Mouse (Mus musculus): Measurements from ENCODE around the gene Sh3bgrl2.

Gene Sh3bgrl2

DNA sequence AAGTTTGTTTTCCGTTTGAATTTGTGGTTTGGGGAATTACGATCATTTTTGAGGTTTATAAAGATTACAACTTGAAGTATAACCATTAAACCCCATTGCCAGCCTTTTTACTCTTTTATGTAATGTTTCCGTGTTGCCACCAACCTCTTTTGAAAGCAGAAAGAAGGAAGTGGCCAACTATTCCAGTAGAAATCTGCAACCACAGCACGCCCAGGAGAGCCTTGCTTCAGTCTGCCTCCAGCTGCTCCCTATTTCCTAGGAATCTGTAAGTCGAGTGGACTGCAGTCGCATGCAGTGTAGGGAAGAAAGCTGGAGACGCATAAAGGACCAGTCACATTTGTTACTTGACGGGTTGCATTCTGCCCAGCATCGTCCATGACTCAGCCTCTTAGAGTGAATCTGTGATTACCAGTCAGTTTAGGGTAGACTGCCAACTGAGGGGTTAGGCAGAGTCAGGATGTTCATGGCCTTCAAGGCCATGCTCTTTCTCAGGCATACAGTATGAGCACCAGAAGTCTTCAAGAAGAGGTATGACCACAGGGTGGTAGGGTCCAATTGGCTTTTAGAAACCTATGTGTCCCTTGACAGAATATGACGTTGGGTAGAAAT is 43.8 kb downstream of the Sh3bgrl2 start:
- no peak for DNase-seq (ENCODE audit: low read depth)

DNA sequence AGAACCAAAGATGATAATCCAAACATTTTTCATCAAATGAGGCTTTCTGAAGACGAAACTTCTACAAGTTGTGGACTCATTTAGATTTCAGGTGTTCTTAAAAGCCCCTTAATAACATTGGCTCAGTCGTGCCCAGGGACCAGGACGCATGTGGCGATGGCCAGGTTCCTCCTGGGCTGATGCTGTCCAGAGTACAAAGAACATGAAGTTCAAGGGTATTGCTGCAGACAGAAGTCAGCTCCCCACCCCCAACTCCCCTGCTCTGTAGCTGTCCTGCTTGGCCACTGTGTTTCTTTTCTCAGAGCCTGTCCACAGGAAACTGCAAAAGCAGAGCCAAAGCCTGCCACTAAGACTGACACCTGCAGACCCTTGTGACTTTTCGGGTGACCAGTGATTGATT is 45.7 kb downstream of the Sh3bgrl2 start:
- no peak for DNase-seq (ENCODE audit: low read depth)

DNA sequence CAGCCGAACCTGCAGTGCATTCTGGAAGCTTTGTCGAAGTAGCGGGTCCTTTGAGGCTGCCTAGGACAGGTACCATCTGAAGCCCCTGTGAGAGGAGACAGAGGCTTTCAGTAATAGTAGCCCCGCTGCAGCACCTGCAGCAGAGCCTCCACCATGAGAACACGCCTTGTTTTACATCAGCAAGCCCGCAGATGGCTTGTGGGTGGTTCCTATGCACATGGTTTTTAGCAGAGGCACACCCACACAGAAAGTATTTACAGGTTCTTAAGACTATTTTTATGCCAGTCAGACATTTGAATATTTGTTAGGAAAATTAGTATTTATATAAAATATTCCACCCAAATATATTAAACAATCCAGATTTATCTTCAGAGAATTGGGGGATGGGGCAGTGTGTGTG is 48.0 kb downstream of the Sh3bgrl2 start:
- DNase-seq (ENCODE audit: low read depth), result no peak

DNA sequence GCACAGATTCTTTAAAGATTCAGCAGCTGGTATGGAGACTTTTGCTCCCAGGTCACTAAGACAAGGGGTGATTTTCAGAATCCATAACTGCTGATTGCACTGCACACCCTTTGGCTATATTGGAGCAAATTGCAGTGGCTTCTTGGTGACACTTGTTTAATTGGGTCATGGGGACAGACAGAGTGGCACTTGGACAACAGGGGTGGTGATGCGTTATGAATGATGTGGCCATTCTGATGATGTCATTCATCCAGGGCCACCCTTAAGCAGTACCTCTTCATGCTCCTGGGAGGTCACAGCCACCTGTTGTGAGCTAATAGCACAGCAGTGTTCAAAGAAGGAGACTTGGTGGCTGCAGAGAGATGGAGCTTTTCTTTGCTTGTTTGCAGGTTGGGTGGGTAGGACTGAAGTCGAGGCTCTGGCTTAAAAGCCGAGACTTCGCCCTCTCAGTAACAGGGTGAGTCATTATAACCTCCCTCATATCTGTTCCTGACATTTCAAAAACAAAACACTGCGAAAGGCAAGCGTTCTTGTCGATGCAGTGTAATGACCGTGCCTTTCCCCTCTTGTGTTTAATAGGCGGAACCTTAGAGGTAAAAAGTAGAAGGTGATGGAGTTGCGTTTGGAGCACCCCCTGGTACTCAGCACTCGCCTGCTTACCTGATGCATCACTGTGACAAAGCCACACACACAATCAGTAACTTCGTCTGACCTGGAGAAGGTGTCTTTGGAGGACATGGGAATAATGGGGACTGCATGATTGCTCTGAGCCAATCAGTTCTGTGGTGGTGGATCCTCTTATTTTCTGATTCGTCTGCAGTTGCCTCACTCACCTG is 48.7 kb downstream of the Sh3bgrl2 start:
- DNase-seq (ENCODE audit: low read depth), result no peak

DNA sequence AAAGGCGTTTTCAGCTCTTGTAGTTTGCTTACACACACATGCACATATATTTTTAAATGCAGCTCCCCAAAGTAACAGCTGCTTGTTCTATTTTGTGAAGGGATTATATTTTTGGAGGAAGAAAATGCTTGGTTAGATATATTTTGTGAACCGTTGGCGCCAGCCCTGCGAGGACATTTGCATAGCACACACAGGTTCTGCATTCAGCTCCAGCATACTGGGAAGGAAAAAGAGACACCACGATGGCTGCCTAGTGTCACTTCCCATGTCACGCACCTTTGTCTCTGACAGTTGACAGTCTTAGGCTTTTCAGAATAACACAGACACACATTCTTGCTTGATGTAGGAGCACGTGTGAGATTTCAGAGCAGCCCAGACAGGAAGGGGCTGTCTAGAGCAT is 49.9 kb downstream of the Sh3bgrl2 start:
- DNase-seq (ENCODE audit: low read depth), result no peak

DNA sequence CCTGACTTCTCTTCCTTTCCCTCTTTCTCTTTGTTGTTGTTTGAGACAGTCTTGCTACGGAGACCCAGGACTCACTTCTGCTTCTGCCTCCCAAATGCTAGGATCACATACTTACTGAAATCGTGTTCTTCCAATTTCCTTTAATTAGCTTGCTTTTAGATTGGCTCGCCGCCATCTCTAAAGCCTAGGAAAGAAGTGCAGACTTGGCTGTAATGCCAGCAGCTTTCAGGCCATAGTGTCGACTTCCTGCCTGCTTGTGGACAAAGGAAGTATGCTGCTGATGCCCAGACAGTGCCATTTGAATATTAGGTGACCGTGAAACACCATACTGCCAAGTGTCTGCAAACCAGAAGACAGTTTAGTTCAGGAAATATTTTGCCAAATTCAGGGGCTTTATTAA is 51.4 kb downstream of the Sh3bgrl2 start:
- DNase-seq (ENCODE audit: low read depth), result no peak

DNA sequence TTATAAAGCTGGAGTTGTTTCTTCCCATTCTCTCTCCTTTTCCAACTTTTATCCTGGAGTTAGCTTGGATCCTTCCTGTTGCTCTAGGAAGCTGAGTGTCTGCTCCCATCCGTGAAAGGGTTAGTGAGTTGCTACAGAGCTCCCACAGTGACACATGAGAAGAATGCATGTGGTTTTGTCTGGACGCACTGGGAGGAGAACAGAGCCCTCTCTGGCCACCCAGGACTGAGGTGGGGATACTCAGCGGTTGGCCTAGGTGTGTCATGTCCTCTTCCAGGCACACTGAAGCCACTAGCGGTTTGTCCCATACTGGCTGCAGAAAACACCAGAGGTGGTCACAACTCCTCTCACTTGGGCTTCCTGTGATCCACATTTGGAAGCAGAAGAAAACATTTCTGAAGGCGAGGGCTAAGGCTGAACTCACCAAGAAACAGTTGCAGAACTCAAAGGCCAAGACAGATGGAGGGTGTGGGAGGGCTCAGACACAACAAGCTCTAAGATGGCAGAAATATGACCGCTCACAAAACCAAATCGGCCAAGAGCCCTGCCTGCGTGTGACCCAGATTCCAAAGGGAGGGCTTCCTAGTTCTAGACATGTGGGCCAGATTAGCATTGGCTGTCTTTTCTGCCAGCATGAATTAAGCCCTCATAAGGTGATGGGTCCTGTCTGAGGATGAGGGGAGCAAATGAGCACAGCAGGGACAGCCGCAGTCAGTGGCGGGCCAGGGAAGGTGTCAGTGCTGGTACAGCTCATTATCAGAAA is 52.3 kb downstream of the Sh3bgrl2 start:
- DNase-seq (ENCODE audit: low read depth), result no peak

DNA sequence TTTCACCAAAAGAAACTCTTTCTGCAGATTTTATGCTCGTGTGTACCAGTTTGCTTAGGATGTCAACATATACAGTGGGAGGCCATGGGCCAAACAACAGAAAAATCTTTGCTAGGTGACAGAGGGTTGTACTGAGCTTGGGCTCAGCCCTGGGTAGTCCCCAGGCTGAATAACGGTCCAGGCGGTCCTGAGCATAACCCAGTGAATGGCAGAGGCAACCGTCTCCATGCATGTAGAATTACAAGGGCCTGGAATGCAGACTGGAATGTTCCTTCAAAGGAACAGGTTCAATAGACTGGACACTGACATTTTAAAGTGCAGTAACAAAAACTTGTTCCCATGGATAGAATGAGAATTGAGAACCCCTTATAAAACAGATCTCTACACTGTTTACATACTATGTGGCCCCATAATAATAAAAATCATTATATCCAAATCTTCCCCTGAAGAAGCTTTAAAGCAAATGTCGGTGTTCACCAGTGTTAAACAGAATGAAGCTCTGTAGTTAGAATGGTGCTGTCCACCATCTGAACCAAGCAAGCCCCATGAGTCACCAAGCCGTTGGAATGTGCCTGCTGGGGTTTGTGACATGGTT is 54.1 kb downstream of the Sh3bgrl2 start:
- DNase-seq (ENCODE audit: low read depth), result no peak

DNA sequence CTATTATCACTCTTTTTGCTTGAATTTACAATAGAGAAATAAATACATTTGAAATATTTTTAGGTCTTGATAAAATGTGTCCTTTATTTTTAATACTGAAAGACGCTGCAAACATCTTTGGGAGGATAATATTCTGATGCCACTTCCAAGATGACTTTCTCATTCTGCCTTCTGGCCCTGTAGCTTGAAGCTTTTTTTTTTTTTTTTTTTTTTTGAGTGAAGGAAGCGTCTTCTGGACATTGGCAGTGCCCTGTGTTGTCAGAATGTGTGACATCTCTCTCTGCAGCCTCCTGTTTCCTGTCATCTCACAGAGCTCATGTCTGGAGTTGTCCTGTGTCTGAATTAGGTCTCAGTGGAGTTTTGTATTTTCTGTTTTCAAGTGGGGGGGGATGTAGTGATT is 55.0 kb downstream of the Sh3bgrl2 start:
- no peak for DNase-seq (ENCODE audit: low read depth)

DNA sequence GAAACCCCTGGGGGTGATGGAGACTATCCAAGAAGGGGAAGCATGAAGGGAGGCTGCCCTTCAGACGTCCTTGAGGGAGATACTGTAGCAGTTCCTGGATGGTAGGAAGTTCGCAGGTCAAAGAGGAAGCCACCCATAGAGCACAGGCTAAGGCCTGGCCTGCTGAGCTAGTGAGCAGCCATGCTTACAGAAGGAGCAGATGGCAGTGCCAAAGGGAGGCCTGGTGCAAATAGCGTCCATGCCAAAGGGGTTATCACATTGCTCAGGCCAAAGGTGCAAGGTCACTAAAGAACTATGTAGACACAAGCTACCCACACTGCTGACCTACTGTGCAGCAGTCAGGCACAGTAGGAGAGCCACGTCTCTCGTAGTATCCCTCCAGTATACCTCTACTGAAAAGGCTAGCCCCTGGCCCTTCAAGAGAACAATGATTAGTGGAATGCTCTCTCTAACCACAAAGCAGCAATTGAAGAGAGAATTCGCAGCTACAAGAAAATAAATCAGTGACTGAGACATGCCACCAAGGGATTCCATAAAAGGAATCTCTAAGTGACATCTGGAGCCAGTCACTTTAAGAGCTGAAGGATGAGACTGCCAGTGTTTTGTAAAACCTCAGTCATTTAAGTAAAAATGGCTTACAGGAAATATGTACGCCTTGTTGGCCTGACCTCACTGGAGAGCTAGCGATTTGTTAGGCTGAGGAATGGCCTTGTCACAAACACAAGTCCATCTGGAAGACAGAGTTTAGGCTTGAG is 57.9 kb downstream of the Sh3bgrl2 start:
- DNase-seq (ENCODE audit: low read depth), result no peak

DNA sequence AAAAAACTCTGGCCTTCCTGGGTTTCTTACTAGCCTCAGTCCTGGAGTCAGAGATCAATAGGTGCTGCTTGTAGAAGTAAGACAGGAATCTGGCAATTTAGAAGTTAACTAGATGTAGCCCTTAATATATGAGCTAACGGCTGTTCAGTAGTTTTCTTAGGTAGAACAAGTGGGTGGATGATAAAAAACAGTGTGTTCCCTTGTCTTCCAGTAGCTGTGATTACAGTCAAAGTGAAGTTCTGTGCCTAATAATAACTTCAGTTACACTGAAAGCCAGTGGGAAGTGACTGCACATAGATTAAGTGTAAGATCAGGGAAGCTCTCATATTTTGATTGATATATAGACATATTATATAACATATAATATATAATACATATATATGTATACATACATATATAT is 60.0 kb downstream of the Sh3bgrl2 start:
- DNase-seq (ENCODE audit: low read depth), result no peak

DNA sequence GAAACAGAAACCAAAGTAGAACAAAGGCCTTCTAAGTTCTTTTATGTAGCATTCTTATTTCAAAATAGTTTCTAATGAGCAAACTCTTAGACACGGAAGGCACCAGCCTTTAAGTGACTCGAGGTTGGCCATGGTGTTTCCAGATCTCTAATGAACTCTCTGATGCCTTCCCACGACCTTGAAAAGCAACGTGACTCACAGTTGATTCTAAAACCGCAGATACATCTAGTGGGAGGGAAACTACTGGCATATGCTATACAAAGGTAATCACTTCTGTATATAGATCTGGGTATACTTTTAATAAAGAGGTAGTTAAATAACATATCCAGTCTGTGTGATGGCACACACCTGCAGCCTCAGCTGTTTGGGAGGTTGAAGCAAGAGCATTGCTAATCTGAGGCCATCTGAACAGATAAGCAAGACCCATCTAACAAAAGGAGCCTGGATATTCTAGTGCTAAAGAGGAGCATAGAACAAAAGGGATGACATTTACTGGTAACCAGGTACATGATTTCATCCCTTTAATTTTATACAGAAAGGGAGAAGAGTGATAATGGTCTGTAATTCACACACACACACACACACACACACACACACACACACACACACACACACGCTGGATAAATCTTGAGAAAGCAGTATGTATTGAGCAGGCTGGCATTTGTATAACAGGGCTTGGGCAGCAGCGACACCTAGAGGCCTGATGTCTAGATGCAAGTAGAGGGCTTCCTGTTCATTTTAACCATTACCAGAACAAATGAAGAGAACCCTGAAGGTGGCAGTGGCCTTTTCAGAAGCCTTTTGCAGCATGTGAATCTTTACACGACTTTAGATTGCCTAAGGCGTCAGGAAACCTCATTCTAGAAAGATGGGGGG is 61.5 kb downstream of the Sh3bgrl2 start:
- DNase-seq (ENCODE audit: low read depth), result peak; percentile 86

DNA sequence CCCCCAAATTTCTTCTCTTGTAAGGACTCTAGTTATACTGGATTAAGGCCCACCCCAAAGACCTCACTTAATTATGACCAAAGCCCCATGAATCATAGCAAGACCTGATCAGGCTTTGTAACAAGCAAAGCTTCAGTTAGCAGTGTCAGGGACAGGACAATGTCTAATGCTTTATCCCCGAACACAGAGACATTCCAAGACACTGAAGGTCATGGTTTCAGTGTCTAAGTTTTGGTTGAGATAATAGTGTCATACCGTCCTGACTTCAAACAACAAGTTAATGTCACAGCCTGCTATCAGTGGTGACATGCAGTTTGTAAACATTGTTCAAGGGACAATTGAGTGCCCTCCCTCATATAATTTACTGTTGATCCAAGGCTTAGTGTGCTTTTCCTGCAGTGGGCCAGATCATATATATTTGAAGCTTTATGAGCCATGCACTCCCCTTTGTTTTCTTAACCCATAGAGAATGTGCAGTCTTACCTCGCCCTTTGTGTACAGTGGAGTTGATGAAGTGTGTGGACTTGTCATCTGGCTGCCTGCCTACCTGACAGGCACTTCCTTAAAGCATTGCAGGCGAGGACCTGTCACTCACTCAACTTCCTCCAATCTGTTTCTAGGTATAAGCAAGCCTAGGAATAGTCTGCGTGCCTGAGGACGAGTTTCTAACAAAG is 67.9 kb downstream of the Sh3bgrl2 start:
- no peak for DNase-seq (ENCODE audit: low read depth)

DNA sequence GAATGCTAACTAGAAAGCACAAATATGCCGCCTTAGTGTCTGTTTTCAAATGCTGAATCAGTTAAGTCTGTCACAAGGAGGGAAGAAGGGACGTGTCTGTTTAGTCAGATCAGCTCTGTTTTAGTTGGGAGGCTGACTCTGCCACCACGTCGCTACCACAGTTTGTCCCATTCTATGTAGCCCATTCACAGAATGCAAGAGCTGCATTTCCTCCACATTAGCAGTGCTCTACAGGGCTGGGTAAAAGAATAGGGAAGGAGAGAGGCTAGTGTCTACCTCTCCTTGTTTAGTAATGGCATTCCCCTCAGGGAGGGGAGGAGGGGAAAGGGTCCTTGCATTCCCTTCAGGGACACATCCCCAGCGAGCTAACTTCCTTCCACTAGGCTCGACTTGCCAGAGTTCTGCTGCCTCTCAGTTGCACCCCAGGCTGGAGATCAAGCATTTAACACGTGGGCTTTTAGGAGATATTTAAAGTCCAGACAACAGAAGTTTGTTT is 68.5 kb downstream of the Sh3bgrl2 start:
- DNase-seq (ENCODE audit: low read depth), result no peak

DNA sequence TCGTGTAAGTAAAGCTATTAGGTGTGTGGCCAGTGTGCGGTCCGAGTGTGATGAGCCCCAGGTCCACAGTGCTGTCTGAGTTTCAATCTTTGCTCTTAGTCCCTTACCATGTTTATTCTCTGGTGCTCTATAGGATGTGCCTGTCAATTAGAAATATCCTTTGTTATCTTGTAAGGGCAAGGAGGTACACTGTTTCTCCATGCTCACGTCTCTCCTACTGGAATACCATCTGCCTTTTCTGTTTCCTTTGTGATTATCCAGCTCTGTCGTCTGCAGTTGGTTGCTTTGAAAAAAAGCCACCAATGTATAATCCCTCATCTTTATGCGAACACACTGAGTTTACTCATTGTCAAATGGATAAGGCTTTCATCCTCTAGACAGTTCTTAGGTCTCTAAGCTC is 75.3 kb downstream of the Sh3bgrl2 start:
- DNase-seq (ENCODE audit: low read depth), result no peak

DNA sequence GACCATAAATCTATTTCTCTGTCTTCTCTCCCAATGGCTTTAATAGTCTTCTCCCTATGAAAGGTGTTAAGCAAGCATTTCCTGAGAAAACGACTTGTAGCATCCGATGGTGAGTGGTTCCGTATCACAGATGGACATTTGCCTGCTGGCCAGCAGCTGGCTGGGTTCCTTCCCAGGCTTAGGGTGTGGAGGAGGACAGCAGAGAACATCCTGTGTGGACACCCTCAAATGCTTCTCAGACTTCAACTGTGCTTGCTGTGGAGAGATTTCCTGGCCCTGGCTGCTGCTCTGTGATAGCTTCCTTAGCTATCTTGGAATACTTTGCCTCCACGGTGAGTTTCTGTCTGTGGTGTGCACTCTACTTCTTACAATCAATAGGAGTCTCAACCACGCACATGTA is 76.1 kb downstream of the Sh3bgrl2 start:
- DNase-seq (ENCODE audit: low read depth), result no peak

DNA sequence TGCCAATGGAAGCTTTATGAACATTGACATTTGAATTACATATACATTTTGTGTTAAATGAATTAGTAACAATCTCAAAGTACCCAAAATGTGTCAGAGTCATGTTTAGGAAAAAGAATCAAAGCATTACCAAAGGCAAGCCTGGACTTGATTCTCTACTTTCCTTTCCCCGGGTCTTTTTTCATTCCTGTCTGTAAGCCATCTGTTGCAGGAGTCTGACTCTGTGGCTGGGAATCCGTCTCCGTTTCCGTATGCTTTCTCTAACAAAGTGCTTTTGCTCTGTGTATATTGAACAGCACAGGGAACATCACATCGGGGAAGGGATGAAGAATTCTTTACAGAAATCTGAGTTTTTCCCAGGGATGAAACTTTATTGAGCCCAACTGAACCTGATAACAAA is 77.0 kb downstream of the Sh3bgrl2 start:
- DNase-seq (ENCODE audit: low read depth), result no peak

DNA sequence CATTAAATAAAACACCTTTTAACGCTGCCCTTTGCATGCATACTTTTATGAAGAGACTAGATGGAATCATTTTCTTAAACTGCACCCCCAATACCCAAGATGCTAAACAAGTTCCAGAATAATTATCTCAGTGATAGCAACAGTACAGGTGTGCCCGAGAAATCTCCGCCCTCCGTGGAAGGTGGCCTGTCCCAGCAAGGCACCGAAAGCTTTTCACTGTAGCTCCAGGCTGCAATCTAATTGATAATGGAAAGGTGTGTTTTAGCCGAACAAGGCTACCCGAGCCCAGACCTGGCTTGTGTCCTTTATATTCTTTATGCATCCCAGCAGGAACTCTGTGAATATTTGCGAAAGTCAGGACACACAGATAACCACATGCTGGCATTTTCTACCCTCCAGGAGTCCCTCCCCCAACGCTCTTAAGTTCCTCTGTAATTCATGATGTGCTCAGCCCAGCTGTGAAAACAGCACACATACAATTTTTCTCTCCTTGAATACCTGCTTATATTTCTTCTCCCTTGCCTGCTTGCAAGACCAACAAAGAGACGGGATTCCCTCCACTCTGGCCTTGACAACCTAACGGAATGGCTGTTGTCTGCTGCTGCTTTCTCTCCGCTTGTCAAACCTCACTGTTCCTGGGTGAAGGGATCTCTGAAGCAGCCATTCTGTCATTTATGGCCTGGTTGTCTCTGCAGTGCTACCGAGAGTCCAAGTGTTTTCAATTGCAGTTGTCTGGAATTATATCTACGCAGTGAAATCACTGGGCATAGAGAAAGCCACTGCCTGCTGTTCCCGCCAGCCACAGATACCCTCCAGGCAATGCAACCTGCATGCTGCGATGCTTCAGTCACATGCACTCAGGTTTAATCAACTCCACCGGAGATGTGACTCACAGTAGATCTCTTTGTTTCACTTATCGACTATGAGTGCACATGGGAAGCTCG is 80.8 kb downstream of the Sh3bgrl2 start:
- DNase-seq (ENCODE audit: low read depth), result no peak

DNA sequence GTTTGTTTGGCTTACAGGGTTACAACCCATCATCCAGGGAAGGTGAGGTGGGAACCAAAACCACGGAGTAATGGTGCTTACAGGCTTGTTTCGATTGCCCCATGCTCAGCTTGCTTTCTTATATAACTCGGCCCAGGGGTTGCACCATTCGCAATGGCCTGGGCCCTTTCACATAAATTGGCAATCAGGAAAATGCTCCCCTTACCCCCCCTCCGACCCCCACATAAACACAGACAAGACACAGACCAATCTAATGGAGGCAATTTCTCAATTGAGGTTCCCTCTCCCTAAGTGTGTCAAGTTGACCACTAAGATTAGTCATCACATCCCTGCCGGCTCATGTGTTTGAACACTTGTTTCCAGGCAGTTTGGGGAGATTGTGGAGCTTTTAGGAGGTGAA is 82.2 kb downstream of the Sh3bgrl2 start:
- no peak for DNase-seq (ENCODE audit: low read depth)

Data from induced T-regulatory cell, adult 2 months (primary cell).